Mouse (Mus musculus) kidney, postnatal 36 days (tissue): ENCODE results near the gene Slc26a9.
A peak's percentile ranks its signal among the peaks of the same experiment; 100 is the strongest.

Experiments used
- DNase-seq, 2 experiments: peaks; one replicate each; pipeline ENCODE4 v3.0.0; 2021 to 2022; ENCODE audit warnings: mixed read lengths in 2 of 2

Gene Slc26a9

GRCm38 (mm10) chr1:131743868-131744464, at the start of gene Slc26a9:
TSS of gene Slc26a9 (plus strand) at chr1:131744022.
- no peak for DNase-seq

DNA sequence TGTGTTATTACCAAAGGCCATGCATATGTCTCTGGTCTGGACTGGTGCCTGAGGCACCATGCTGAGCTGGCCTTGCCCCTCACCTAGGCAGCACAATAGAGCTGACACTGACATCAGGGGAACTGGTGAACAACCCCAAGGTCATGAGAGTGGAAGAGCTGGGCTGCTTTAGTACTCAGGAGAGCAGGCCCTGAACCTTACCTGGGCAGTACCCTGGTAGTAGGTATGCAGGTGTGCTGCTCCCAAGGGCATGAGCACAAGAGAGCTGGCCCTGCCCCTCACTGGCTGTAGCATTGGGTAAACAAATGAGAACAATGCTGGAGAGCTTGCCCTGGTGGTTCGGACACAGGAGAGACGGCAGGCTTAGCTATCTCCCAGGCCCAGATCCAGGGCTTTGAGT, 48.5 kb upstream of the Slc26a9 start:
- DNase-seq = no peak

DNA sequence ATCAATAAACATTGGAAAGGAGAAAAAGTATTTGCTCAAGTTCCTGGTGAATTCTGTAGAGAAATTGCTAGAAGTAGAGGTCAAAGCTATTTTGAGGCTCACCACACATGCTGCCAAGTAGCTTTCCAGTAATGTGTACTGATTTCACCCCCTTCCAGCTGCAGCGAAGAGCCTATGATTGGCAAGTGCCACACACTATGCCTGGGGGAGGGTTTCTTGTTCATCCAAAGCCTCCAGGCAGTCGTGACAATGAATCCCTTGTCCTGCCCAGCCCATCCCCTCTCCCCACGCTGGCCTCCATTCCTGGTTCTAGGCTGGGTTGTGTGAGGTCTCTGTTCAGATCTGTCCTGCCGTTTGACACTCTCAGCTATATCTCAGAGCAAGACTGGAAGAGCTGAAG, 47.5 kb upstream of the Slc26a9 start:
- DNase-seq = no peak

GRCm38 (mm10) chr1:131698770-131699169, 45.1 kb upstream of the Slc26a9 start:
- no peak for DNase-seq

DNA sequence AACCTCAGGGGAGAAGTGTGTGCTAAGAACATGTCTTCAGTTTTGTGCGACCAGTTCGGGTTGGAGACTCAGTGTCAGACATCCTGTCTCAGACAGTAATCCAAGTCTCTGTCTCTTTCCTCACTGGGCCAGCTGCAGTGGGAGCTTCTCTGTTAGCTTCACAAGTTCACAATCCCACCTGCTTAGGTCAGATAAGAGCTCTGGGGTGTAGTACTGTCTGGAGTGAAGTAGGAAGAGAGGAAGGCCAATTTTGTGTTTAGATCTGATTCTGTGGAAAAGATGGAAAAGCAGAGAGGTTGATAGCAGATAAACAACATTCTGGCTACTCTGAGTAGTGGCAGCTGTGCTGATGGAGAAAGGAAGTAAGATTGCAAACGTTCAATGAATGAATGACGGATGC, 44.2 kb upstream of the Slc26a9 start:
- DNase-seq = no peak

GRCm38 (mm10) chr1:131700447-131700846, 43.4 kb upstream of the Slc26a9 start:
- DNase-seq = no peak

GRCm38 (mm10) chr1:131701391-131701790, 42.4 kb upstream of the Slc26a9 start:
- DNase-seq = no peak

- no peak for DNase-seq
Observed at GRCm38 (mm10) chr1:131702094-131702766, 41.6 kb upstream of the Slc26a9 start.

DNA sequence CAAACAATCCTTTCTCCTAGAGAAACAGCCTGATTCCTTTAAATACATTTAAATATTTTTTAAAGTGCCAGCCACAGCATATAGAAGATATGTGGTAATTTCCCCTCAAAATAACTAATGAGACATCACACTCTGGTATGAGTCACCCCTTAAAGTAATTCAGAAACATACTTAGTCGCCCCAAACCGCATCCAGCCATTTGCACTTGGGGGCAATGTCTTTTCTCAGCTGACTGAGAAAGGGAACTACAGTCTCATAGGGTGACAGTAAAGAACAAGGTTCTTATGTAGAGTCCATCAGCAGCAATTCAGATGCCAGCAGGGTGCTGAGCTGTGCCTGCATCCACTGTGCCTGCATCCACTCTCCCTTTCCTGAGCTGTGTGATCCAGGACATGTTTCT, 40.3 kb upstream of the Slc26a9 start:
- DNase-seq = no peak

DNA sequence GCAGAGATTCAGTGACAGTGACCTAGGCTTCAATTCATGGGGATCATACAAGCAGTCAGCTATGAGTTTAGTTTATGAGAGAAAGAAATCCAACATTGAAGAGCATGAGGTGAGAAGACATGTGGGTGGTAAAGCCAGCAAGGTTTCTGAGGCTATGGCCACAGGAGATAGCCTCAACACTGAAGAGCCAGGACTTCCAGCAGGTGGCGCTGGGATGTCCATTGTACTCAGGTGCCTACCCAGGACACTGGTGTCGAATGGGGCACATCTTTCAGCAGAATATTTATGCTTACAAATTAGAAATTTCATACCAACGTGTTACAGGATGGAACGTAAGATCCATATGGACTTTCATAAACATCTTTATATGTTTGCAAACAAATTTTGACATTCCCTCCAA, 35.5 kb upstream of the Slc26a9 start:
- peak; percentile 71 to 90 for DNase-seq

- DNase-seq = no peak
Observed at GRCm38 (mm10) chr1:131711518-131711917, 32.3 kb upstream of the Slc26a9 start.

DNA sequence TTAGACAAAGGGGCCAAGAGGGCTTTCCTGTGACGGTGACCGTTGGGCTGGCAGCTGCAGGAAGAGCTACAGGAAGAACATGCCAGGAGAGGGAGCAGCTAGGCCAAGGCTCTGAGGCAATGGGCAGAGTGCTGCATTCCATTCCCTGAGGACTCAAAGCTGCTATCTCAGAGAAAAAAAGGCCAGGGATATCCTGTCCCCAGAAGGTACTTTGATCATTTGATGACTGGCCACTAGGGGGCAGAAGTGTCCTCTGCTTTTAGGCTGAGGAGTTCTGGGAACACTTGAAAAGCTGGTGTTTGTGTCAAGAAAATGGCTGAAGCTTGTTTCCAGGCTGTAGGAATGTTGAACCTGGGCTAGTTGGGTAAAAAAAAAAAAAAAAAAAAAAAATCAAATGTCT, 31.4 kb upstream of the Slc26a9 start:
- DNase-seq = peak; percentile 79 to 92

GRCm38 (mm10) chr1:131714388-131715337, 29.2 kb upstream of the Slc26a9 start:
- no peak for DNase-seq

DNA sequence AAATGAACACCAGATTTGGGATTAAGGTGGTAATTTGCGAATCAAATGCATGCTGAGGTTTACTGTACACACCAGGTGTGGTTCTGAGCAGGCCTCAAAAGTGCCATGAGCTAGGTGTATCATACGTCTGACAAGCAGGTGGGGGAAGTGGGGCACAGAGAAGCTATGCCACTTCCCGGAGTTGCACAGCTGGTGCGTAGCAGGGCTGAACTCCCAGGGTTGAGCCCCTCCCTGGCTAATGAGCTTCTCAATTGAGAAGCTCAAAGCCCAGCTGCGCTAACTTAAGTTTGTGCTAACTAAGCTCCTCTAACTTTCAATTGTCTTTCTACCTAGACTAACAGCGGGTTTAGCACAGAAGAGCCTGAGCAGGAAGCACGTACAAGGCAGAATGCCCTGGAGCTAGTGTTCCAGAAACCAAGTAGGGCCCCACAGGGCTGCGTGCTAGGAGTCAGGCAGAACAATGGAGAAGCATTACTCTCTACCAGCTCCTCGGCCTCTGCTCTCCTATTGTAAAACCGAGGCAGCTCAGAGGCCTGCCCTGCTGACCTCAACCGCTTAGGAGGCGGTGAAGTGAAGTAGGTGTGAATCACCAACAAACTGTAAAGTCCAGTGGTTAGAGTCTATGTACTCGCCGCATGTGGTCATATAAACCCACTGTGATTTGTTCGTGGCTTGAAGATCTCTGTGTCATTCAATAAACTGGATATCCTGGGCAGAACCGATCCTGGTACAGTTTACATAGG, 24.7 kb upstream of the Slc26a9 start:
- no peak for DNase-seq

GRCm38 (mm10) chr1:131721989-131722388, 21.8 kb upstream of the Slc26a9 start:
- no peak for DNase-seq

GRCm38 (mm10) chr1:131723549-131723948, 20.3 kb upstream of the Slc26a9 start:
- DNase-seq = no peak

DNA sequence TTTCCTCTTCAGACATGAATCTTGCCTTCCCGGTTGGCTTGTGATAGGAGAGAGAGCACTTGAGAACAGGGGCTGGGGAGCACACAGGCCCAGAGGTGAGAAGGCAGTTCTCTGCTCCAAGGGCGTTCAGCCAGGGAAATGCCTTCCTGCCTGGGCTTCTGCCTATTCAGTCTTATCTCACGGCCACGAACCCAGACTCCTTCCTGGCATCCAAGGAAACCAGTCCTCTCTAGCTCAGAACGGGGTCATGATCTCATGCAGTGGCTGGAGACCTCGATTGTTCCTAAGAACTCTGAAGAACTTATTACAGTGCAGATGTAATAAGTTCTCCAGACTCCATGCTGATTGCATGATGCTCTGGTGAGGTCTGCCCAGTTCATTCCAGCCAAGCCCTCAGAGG, 17.2 kb upstream of the Slc26a9 start:
- peak in 1 of 2 experiments; percentile 27 for DNase-seq

GRCm38 (mm10) chr1:131730639-131731437, 13.0 kb upstream of the Slc26a9 start:
- peak; percentile 47 to 59 for DNase-seq

DNA sequence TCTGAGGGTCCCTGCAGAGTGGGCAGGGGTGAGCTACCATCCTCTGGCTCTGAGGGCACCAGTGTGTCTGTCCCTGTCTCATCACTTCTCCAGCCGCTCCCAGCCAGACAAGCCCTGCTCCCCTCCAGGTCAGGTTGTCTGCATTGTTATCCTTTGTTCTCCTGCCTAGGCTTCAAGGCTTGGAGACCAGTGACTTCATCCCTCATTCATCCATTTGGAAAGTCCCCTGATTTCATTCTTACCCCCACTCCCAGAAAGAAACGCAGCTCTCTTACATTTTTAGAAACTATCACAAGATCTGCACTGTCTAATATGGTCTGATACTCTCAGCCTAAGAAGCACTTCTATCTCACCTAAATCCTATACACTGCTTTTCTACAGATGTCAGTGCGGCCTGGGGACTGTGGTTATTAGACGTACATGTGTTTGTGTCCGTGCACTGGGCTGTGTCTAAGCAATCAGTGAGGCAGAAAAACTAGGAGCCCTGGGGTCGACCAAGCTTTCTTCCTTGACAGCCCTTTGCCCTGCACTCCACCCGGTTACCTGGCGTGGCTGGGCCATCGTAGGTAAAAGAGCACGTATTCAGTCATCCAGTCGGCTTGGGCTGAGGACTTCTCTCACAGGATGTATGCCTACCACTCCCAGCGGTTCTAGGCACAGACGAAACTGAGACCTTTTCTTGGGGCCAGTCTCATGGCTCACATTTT, 10.2 kb upstream of the Slc26a9 start:
- peak; percentile 72 for DNase-seq

DNA sequence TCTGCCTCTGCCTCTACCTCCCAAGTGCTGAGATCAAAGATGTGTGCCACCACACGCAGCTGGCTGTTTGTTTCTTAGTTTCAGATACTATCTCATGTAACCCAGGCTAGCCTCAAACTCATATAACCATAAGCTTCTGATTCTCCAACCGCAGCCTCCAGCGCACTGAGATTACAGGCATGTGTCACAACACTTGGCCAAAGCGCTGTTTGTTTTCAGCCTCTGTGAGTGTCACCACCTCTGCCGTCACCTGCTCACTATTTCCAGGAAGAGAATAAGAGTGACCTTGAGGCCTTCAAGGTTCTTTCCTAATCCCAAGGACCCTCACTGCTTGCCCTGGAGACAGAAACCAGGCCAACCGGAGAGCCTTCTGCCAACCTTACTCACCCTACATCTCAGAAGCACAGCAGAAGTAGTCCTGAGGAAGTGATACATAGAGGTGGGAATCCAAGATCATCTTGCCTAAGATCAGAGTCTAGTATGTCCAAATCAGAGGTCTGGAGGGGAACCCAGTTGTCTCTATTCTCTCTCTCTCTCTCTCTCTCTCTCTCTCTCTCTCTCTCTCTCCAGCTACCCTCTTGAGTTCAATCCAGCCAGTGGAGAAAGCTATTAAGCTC, 9.1 kb upstream of the Slc26a9 start:
- no peak for DNase-seq

DNA sequence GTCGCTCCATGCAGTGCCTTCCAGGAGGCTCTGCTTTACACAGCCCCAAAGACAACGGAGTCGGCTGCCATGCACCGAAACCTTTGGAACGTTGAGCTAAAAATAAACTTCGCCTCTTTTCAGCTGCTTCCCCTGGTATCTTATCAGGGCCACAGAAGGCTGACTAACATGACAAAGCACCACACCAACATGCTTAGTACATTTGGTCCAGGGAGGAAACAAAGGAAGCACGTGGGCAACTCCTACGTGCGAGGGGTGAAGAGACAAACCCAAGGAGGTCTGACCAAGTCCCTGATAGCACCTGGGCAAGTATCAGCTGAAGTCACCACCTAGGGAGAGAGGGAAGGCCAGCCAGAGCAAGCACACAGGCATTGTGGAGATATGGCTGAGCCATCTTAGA, 7.3 kb upstream of the Slc26a9 start:
- no peak for DNase-seq
